Mouse (Mus musculus) liver, embryonic 16.5 days (tissue): ENCODE measurements around the gene Lat2. TPM values are rescaled to one million over a fixed set of nuclear protein-coding genes. Genes with fewer than 3 reads are reported as not detected.
A peak's percentile ranks its signal among the peaks of the same experiment; 100 is the strongest.

ENCODE experiments used
- ATAC-seq: fragments of 200-750 bp; cut with Nextera tagmentation; 2 replicates; pipeline ENCODE4 v1.8.0; 2017; ENCODE audit warnings: low read depth, mild to moderate bottlenecking, moderate number of reproducible peaks, moderate library complexity
- H3K27ac ChIP-seq: fragments of 300-500 bp; sonication (generic); 2 replicates; pipeline ENCODE4 v1.5.1; 2014; ENCODE audit warnings: mild to moderate bottlenecking, low read length
- H3K27me3 ChIP-seq: fragments of 300-500 bp; sonication (generic); 2 replicates; pipeline ENCODE4 v1.6.1; 2014; ENCODE audit warnings: low read depth, low read length, mixed read lengths; ENCODE audit not compliant: control insufficient read depth, insufficient read depth
- H3K36me3 ChIP-seq: fragments of 300-500 bp; sonication (generic); 2 replicates; pipeline ENCODE4 v1.6.1; 2014; ENCODE audit warnings: mild to moderate bottlenecking; ENCODE audit not compliant: control insufficient read depth, insufficient read depth
- H3K4me1 ChIP-seq: fragments of 300-500 bp; sonication (generic); 2 replicates; pipeline ENCODE4 v1.6.1; 2014; ENCODE audit warnings: low read depth, low read length, mixed read lengths; ENCODE audit not compliant: control insufficient read depth
- H3K4me2 ChIP-seq: fragments of 300-500 bp; sonication (generic); 2 replicates; pipeline ENCODE4 v1.6.1; 2014; ENCODE audit warnings: low read depth, low read length, mixed read lengths
- H3K4me3 ChIP-seq: fragments of 300-500 bp; sonication (generic); 2 replicates; pipeline ENCODE4 v1.5.1; 2014; ENCODE audit warnings: low read depth, mild to moderate bottlenecking, low read length
- H3K9ac ChIP-seq: fragments of 300-500 bp; sonication (generic); 2 replicates; pipeline ENCODE4 v1.6.1; 2014; ENCODE audit warnings: low read depth, low read length
- H3K9me3 ChIP-seq: fragments of 300-500 bp; sonication (generic); replicated peaks from 2 replicates; pipeline ENCODE4 v1.6.1; 2016; ENCODE audit warnings: low read length; ENCODE audit not compliant: control insufficient read depth
- WGBS: fragments of 180-500 bp; shearing (Covaris S2); extraction: QIAGEN DNeasy Blood & Tissue Kit; methylation state at CpG from one replicate; pipeline ENCODE4 v1.1.7; 2014; ENCODE audit not compliant: insufficient replicate concordance; 5-methylcytosine and 5-hydroxymethylcytosine counted together
- microRNA-seq: library from miRNA; unstranded; fragments of <30 nt; microRNA quantifications from one replicate; pipeline ENCODE4, GENCODE M21; 2016
- polyA plus RNA-seq: library from polyadenylated mRNA; unstranded; fragments of >200 nt; fragmentation: Nextera tagmentation; extraction: Ambion mirVana; gene quantifications from 2 replicates; pipeline ENCODE4 v1.2.1, GENCODE M21; 2015

Lat2 gene
- polyA plus RNA-seq, 1 experiment from 2014 or later, result 1.7 TPM

- H3K27ac ChIP-seq, result peak within 1 kb of the TSS; percentile 70
- WGBS, result 2% methylated on average over 60 of the region's 61 CpGs
- peaks cover 9% of the 10 kb centered on the region for H3K27me3 ChIP-seq
- H3K9ac ChIP-seq, result peak within 1 kb of the TSS; percentile 68
- peaks cover 14% of the 10 kb centered on the region; the same call in 1 of the 2 replicates for H3K4me1 ChIP-seq
- H3K4me2 ChIP-seq, result peak within 1 kb of the TSS; percentile 81
- H3K9me3 ChIP-seq, result no peaks in the 10 kb centered on the region
- H3K4me3 ChIP-seq, result peak within 1 kb of the TSS; percentile 68
- no peaks in the 10 kb centered on the region for H3K36me3 ChIP-seq
- peak; percentile 89 for ATAC-seq
Measured at GRCm38 (mm10) chr5:134552110-134552972, 62.5 kb downstream of the Lat2 start, which contains the start of gene Clip2. Gene Clip2 (minus strand): TSS chr5:134552434.

GRCm38 (mm10) chr5:134551233-134552109 lies 63.4 kb downstream of the Lat2 start:
- no peak for ATAC-seq
- peak overlapping the region; percentile 68 for H3K9ac ChIP-seq
- WGBS, result 3% methylated on average over 51 of the region's 52 CpGs
- H3K36me3 ChIP-seq, result no peaks in the 10 kb centered on the region
- H3K4me3 ChIP-seq, result peak overlapping the region; percentile 68
- H3K27ac ChIP-seq, result peak overlapping the region; percentile 70
- H3K27me3 ChIP-seq, result peaks cover 9% of the 10 kb centered on the region
- no peaks in the 10 kb centered on the region for H3K9me3 ChIP-seq
- H3K4me1 ChIP-seq, result peaks cover 14% of the 10 kb centered on the region; the same call in 1 of the 2 replicates
- H3K4me2 ChIP-seq, result peak overlapping the region; percentile 81

- Histone ChIP-seq H3K9ac (no peak overlapping the region), H3K4me3 (peak overlapping the region; percentile 68), H3K4me2 (peak overlapping the region; percentile 81), H3K9me3 (no peaks in the 10 kb centered on the region), H3K4me1 (peaks cover 14% of the 10 kb centered on the region; the same call in 1 of the 2 replicates), H3K27ac (no peak overlapping the region), H3K27me3 (peaks cover 9% of the 10 kb centered on the region), H3K36me3 (no peaks in the 10 kb centered on the region)
- ATAC-seq, result no peak
- 21% methylated on average over 6 of the region's 6 CpGs for WGBS
Measured at GRCm38 (mm10) chr5:134550836-134551232, 64.0 kb downstream of the Lat2 start.

Small RNA genes within 50 kb of the gene (microRNA-seq; reads per million reads assigned to microRNA genes)
- not detected for gene Mir7228

Other genes with a start within 250 kb of the Lat2 start
- 9.9 and 11.6 TPM in 2 replicates for gene Gtf2ird1, start 158.3 kb downstream of the Lat2 start, polyA plus RNA-seq
- gene Clip2, start 62.6 kb downstream of the Lat2 start, polyA plus RNA-seq, result 0.43 and 0.48 TPM in 2 replicates
- gene Syna, start 54.9 kb downstream of the Lat2 start, polyA plus RNA-seq, result not detected in 2 replicates
- 130 and 141 TPM in 2 replicates for gene Rfc2, start 33.7 kb downstream of the Lat2 start, polyA plus RNA-seq
- gene Eif4h, start 24.5 kb upstream of the Lat2 start, polyA plus RNA-seq, result 167 TPM in 2 replicates
- 0.93 and 0.99 TPM in 2 replicates for gene Limk1, start 73.6 kb upstream of the Lat2 start, polyA plus RNA-seq
- gene Eln, start 132.3 kb upstream of the Lat2 start, polyA plus RNA-seq, result 3.5 and 5.7 TPM in 2 replicates